Mouse (Mus musculus): ENCODE measurements at regions not wholly inside any gene's neighbourhood (a gene's known extent, or its start where the extent isn't known, plus 50 kb on each side); places are given as distances from the start of the nearest gene placed in this dataset.
A peak's percentile ranks its signal among the peaks of the same experiment; 100 is the strongest.
"Not testable (repeated sequence)": the region's sequence is repeated elsewhere in the genome, so short reads cannot be mapped to it uniquely, and the experiment has no call there.

GRCm38 (mm10) chr13:25629466-25629865, 359.2 kb upstream of the Nrsn1 start:
- ATAC-seq (replicated peaks), result peak; percentile 83; the same call in 1 of the 2 replicates
- Histone ChIP-seq H3K9me3 (no peaks in the 10 kb centered on the region), H3K27me3 (replicated peaks) (no peaks in the 10 kb centered on the region), H3K4me3 (no peak overlapping the region), H3K4me2 (no peak overlapping the region), H3K27ac (no peak overlapping the region), H3K36me3 (replicated peaks) (no peaks in the 10 kb centered on the region), H3K4me1 (no peaks in the 10 kb centered on the region), H3K9ac (no peak overlapping the region)
- WGBS, result 30% methylated on average over 4 of the region's 4 CpGs

GRCm38 (mm10) chr13:25617578-25617977, 347.3 kb upstream of the Nrsn1 start:
- H3K27me3 ChIP-seq (replicated peaks), result no peaks in the 10 kb centered on the region
- H3K4me2 ChIP-seq, result no peak overlapping the region

GRCm38 (mm10) chr13:25611986-25612385, 341.7 kb upstream of the Nrsn1 start:
- H3K9ac ChIP-seq, result no peak overlapping the region
- no peak for ATAC-seq (replicated peaks)
- no peaks in the 10 kb centered on the region for H3K27me3 ChIP-seq (replicated peaks)
- H3K9me3 ChIP-seq, result no peaks in the 10 kb centered on the region
- H3K36me3 ChIP-seq (replicated peaks), result no peaks in the 10 kb centered on the region
- no peak overlapping the region for H3K4me2 ChIP-seq
- no peaks in the 10 kb centered on the region for H3K4me1 ChIP-seq
- WGBS, result 77% methylated on average over 4 of the region's 4 CpGs
- H3K27ac ChIP-seq, result no peak overlapping the region
- no peak overlapping the region for H3K4me3 ChIP-seq

More at GRCm38 (mm10) chr13:25617578-25617977, 347.3 kb upstream of the Nrsn1 start:
- 0 out of 2 replicates have a peak, but pooled peaks cover 3% of the 10 kb centered on the region for H3K9me3 ChIP-seq
- no peak for ATAC-seq (replicated peaks)
- no peaks in the 10 kb centered on the region for H3K4me1 ChIP-seq
- no peaks in the 10 kb centered on the region for H3K36me3 ChIP-seq (replicated peaks)
- no peak overlapping the region for H3K4me3 ChIP-seq
- no peak overlapping the region for H3K9ac ChIP-seq
- WGBS, result 62% methylated on average over 4 of the region's 4 CpGs
- H3K27ac ChIP-seq, result no peak overlapping the region

GRCm38 (mm10) chr13:25609641-25610040, 339.3 kb upstream of the Nrsn1 start:
- Histone ChIP-seq H3K36me3 (replicated peaks) (no peaks in the 10 kb centered on the region), H3K9me3 (no peaks in the 10 kb centered on the region), H3K4me1 (no peaks in the 10 kb centered on the region), H3K27ac (no peak overlapping the region), H3K4me2 (no peak overlapping the region), H3K9ac (no peak overlapping the region), H3K4me3 (no peak overlapping the region), H3K27me3 (replicated peaks) (no peaks in the 10 kb centered on the region)
- no peak for ATAC-seq (replicated peaks)
- WGBS, result 84% methylated on average over 4 of the region's 4 CpGs

GRCm38 (mm10) chr13:25609241-25609640, 338.9 kb upstream of the Nrsn1 start:
- no peak for ATAC-seq (replicated peaks)
- Histone ChIP-seq H3K4me1 (no peaks in the 10 kb centered on the region), H3K36me3 (replicated peaks) (no peaks in the 10 kb centered on the region), H3K9me3 (no peaks in the 10 kb centered on the region), H3K27me3 (replicated peaks) (no peaks in the 10 kb centered on the region), H3K4me2 (no peak overlapping the region), H3K4me3 (no peak overlapping the region), H3K27ac (no peak overlapping the region), H3K9ac (no peak overlapping the region)
- WGBS, result 96% methylated on average over 1 of the region's 1 CpGs

GRCm38 (mm10) chr13:25601351-25601750, 331.0 kb upstream of the Nrsn1 start:
- ATAC-seq (replicated peaks); H3K27me3 ChIP-seq (replicated peaks); H3K4me2 ChIP-seq; H3K4me3 ChIP-seq; H3K27ac ChIP-seq; H3K4me1 ChIP-seq; H3K9ac ChIP-seq; H3K9me3 ChIP-seq; H3K36me3 ChIP-seq (replicated peaks): not testable (repeated sequence)

- Histone ChIP-seq H3K4me2 (no peak overlapping the region), H3K27me3 (replicated peaks) (no peaks in the 10 kb centered on the region), H3K9me3 (no peaks in the 10 kb centered on the region), H3K4me3 (no peak overlapping the region), H3K4me1 (0 out of 2 replicates have a peak, but pooled peaks cover 2% of the 10 kb centered on the region), H3K9ac (no peak overlapping the region), H3K36me3 (replicated peaks) (no peaks in the 10 kb centered on the region), H3K27ac (peak overlapping the region; percentile 55; the same call in 1 of the 2 replicates)
- ATAC-seq (replicated peaks), result peak; percentile 86
- WGBS, result 45% methylated on average over 3 of the region's 3 CpGs
Measured at GRCm38 (mm10) chr13:25594629-25595028, 324.3 kb upstream of the Nrsn1 start.

GRCm38 (mm10) chr13:25570641-25571040, 300.3 kb upstream of the Nrsn1 start:
- no peak overlapping the region for H3K9ac ChIP-seq
- 36% methylated on average over 5 of the region's 5 CpGs for WGBS
- no peaks in the 10 kb centered on the region for H3K36me3 ChIP-seq (replicated peaks)
- H3K4me2 ChIP-seq, result no peak overlapping the region
- no peak overlapping the region for H3K4me3 ChIP-seq
- peak; percentile 87 for ATAC-seq (replicated peaks)
- no peaks in the 10 kb centered on the region for H3K9me3 ChIP-seq
- H3K4me1 ChIP-seq, result 0 out of 2 replicates have a peak, but pooled peaks cover 2% of the 10 kb centered on the region
- peak overlapping the region; percentile 41; the same call in 1 of the 2 replicates for H3K27ac ChIP-seq
- no peaks in the 10 kb centered on the region for H3K27me3 ChIP-seq (replicated peaks)

GRCm38 (mm10) chr13:25562746-25563145, 292.4 kb upstream of the Nrsn1 start:
- Histone ChIP-seq H3K9me3 (no peaks in the 10 kb centered on the region), H3K27me3 (replicated peaks) (no peaks in the 10 kb centered on the region), H3K4me2 (no peak overlapping the region), H3K27ac (no peak overlapping the region), H3K36me3 (replicated peaks) (no peaks in the 10 kb centered on the region), H3K4me3 (no peak overlapping the region), H3K9ac (no peak overlapping the region), H3K4me1 (no peaks in the 10 kb centered on the region)
- 8% methylated on average over 2 of the region's 2 CpGs for WGBS
- ATAC-seq (replicated peaks), result peak; percentile 54; the same call in 1 of the 2 replicates

GRCm38 (mm10) chr13:25560339-25560738, 290.0 kb upstream of the Nrsn1 start:
- H3K4me3 ChIP-seq, result no peak overlapping the region
- 52% methylated on average over 2 of the region's 2 CpGs for WGBS
- no peak overlapping the region for H3K9ac ChIP-seq
- no peak overlapping the region for H3K27ac ChIP-seq
- H3K4me1 ChIP-seq, result no peaks in the 10 kb centered on the region
- H3K36me3 ChIP-seq (replicated peaks), result no peaks in the 10 kb centered on the region
- H3K9me3 ChIP-seq, result no peaks in the 10 kb centered on the region
- H3K27me3 ChIP-seq (replicated peaks), result no peaks in the 10 kb centered on the region
- H3K4me2 ChIP-seq, result no peak overlapping the region
- ATAC-seq (replicated peaks), result no peak

GRCm38 (mm10) chr13:25554962-25555361, 284.7 kb upstream of the Nrsn1 start:
- Histone ChIP-seq H3K4me1 (no peaks in the 10 kb centered on the region), H3K36me3 (replicated peaks) (no peaks in the 10 kb centered on the region), H3K9ac (no peak overlapping the region), H3K4me2 (no peak overlapping the region), H3K9me3 (no peaks in the 10 kb centered on the region), H3K4me3 (no peak overlapping the region), H3K27me3 (replicated peaks) (no peaks in the 10 kb centered on the region), H3K27ac (no peak overlapping the region)
- 64% methylated on average over 6 of the region's 6 CpGs for WGBS
- ATAC-seq (replicated peaks), result no peak

GRCm38 (mm10) chr13:25548551-25548950, 278.2 kb upstream of the Nrsn1 start:
- WGBS, result 86% methylated on average over 9 of the region's 9 CpGs
- H3K4me2 ChIP-seq, result no peak overlapping the region
- no peak overlapping the region for H3K9ac ChIP-seq
- no peaks in the 10 kb centered on the region for H3K9me3 ChIP-seq
- H3K27ac ChIP-seq, result peak overlapping the region; percentile 81
- peaks cover 13% of the 10 kb centered on the region for H3K4me1 ChIP-seq
- H3K4me3 ChIP-seq, result no peak overlapping the region
- no peaks in the 10 kb centered on the region for H3K27me3 ChIP-seq (replicated peaks)
- ATAC-seq (replicated peaks), result peak; percentile 62; the same call in 1 of the 2 replicates
- no peaks in the 10 kb centered on the region for H3K36me3 ChIP-seq (replicated peaks)
